Mouse (Mus musculus) frontal cortex, adult (tissue): ENCODE results near the gene Gm20481.
"Not testable (repeated sequence)": the region's sequence is repeated elsewhere in the genome, so short reads cannot be mapped to it uniquely, and the experiment has no call there.

Experiments used
- ATAC-seq: cut with Nextera tagmentation; 2 replicates; pipeline ENCODE4 v1.9.2; 2017; ENCODE audit warnings: mild to moderate bottlenecking, moderate library complexity, mixed read lengths; ENCODE audit not compliant: low TSS enrichment

Gene Gm20481

DNA sequence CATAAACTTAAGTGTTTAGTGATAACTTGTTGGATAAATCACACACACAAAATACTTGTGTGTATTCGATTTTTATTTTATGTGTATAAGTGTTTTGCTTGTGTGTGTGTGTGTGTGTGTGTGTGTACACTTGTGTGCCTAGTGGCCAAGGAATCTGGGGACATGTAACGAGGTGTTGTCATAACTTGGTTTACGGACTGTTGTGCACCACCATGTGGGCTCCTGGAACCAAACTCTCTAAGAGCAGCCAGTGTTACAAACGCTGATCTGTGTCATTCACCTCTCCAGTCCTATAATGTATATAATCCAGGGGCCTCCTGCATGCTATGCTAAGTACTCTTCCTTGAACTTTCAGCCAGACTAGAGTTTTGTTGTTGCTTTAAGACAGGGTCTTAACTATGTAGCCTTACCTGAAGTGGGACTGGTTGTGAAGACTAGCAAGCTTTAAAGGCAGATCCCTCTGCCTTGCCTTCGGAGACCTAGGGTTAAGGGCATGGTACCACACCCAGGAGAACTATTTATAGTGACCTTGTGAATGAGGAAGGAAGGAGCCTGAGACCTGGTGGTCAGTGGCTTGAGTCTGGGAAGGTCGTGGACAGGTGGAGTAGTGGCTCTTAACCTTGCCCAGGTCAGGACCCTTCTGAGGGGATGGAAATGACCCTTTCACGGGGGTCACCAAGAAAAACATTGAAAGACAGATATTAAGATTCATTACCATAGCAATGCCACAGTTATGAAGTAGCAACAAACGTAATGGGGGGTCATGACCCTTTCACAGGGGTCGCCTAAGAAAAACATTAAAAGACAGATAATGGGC is 33.5 kb downstream of the Gm20481 start:
- no peak for ATAC-seq

DNA sequence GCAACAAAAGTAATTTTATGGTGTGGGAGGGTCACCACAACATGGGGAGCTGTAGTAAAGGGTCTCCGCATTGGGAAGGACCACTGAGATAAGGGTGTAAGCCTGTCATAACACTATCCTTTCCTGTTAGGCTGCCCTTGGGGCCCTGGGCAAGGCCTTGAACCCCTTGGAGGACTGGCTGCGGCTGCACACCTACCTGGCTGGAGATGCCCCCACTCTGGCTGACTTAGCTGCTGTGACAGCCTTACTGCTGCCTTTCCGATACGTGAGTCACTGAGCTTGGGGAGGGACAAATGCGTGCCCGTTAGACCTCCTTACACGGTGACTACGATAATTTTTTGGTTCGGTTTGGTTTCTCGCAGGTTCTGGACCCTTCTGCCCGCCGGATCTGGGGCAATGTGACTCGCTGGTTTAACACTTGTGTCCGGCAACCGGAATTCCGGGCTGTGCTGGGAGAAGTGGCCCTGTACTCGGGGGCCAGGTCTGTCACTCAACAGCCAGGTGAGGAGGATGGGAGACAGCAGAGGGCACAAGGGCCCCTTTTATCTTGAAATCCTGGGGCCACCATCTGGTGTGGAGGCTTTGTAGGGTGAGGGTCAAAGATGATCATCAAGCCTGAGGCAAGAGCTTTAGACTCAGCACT is 34.5 kb downstream of the Gm20481 start:
- no peak for ATAC-seq

DNA sequence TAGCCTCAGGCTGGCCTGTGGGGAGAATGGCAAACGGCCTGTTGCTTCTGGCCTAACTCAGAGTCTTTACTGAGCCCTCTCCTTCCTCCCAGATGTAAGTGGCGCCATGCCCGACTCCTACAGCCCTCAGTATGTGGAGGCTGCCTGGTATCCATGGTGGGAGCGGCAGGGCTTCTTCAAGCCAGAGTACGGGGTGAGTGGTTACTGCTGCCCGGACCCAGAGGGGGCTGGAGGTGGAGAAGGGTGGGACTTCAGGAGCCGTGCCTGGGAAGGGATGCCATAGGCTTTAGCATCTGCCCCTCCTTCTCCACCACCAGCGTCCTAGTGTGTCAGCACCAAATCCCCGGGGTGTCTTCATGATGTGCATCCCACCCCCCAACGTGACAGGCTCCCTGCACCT is 35.4 kb downstream of the Gm20481 start:
- no peak for ATAC-seq

DNA sequence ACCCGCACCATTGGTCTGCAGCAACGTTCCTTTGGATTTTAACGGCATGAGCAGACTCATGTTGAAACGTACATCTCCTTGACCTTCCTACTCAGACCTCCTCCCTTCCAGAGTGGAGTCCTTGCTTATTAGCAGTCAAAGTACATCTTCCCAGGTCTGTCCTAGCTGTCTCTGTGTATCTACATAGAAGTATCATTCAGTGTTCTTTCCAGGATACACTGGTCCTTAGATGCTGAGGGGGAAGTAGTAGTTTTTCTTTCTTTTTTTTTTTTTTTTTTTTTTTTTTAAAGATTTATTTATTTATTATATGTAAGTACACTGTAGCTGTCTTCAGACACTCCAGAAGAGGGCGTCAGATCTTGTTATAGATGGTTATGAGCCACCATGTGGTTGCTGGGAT is 36.2 kb downstream of the Gm20481 start:
- ATAC-seq, result not testable (repeated sequence)

DNA sequence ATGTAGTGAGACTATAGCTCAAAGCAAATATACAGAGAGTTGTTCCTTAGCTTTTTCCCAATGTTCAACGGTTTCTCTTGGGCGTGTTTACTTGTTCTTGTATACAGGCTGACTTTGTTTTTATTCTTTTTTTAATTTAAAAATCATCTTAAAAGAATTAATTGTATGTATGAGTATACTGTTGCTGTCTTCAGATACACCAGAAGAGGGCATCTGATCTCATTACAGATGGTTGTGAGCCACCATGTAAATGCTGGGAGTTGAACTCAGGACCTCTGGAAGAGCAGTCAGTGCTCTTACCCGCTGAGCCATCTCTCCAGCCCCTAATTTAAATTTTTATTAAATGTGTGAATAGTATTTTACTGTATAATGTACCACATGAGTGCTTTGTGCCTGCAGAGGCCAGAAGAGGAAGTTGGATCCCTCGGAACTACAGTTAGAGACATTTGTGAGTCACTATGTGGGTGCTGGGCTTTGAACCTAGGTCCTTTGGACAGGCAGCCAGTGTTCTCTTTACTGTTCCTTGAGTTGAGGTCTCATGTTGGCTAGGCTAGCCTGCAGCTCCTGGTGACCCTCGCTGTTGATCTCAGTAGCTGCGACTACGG is 37.8 kb downstream of the Gm20481 start:
- ATAC-seq, result no peak

DNA sequence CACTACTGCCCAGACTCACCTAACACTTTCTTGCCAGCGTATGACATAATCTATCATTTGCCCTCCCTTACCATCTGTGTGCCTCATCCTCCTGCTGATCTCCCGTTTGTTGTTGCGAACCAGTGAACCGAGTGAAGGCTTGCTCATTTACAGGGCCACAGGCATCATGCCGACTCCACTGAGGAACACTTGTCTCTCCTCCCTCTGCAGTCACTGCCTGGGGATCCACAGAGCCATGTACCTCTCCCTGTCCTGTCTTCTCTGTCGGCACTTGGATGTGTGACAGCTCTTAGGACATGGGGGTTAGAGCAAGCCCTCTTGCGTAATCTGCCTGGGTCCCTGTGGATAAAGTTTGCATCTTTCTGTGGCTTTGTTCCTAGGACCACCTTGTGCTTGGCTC is 39.9 kb downstream of the Gm20481 start:
- no peak for ATAC-seq

DNA sequence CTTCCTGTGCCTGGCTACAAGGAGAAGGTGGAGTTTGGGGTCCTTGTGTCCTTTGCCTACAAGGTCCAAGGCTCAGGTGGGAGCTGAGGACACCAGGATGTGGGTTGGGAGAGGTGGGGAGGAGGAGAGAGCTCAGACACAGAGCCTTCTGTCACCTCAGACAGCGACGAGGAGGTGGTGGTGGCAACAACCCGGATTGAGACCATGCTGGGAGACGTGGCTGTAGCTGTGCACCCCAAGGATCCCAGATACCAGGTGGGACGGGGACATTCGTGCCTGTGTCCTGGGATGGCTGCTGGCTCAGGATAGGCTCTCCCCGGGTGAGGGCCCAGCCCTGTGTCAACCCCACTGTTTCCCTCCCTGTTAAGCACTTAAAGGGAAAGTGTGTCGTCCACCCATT is 41.7 kb downstream of the Gm20481 start:
- no peak for ATAC-seq

DNA sequence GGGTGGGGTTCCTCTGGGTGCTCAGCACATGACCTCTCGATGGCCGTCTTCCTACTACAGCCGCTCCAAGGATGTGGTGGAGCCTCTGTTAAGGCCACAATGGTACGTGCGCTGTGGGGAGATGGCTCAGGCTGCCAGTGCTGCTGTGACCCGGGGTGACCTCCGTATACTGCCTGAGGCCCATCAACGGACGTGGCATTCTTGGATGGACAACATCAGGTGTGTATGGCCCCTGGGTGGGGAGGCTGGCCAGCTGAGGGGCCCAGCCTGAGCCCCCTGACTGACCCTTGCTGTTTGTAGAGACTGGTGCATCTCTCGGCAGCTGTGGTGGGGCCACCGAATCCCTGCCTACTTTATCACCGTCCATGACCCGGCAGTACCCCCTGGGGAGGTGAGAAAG is 42.7 kb downstream of the Gm20481 start:
- no peak for ATAC-seq

DNA sequence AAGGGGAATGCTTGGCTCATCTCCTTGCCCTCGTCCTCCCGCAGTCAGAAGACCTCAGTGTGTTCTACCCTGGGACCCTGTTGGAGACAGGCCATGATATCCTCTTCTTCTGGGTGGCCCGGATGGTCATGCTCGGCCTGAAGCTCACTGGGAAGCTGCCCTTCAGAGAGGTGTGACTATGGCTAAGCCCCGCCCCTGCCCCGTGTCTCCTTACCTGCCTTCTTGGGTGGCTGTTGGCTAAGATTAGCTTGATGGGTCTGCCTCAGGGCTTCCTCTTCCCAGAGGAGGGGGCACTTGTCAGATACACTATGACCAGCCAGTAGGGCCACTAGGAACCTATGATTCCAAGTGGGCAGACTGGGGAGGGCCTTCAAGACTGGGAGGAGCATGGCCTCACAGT is 43.5 kb downstream of the Gm20481 start:
- no peak for ATAC-seq

DNA sequence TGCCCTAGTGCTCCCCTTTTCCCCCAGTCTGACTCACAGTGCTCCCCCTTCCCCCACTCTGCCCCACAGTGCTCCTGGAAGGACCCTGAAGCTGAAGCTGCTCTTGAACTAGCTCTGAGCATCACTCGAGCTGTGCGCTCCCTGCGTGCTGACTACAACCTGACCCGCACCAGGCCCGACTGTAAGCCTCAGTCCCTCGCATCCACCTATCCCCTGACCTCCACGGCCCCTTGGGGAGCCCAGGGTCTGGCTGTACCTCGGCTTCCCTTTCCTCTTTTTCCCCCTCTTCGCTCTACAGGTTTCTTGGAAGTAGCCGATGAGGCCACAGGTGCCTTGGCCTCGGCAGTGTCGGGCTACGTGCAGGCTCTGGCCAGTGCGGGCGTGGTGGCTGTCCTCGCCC is 45.6 kb downstream of the Gm20481 start:
- ATAC-seq, result no peak

DNA sequence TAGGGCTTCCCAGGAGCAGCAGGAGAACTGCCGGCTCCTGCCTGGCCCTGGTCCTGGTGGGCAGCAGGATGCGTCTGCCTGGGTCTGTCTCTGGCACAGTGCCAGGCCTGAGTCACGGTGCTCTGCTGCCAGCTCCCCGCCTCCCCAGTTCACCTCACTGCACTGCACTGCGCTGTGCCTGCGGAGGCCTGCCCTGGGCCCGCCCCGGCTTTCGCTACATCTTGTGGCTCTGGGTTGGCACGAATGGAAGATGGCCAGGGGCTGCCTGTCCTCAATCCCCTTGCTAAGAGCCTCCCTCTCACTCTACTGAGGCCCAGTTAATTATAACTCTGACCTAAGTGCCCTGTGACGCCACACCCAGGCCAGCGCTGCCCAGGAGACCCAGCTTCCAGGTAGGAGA is 46.7 kb downstream of the Gm20481 start, which contains the start of gene Vwa7:
Gene Vwa7 (plus strand): TSS at position 204 of the 400 bp plus-strand sequence.
- ATAC-seq, result no peak

DNA sequence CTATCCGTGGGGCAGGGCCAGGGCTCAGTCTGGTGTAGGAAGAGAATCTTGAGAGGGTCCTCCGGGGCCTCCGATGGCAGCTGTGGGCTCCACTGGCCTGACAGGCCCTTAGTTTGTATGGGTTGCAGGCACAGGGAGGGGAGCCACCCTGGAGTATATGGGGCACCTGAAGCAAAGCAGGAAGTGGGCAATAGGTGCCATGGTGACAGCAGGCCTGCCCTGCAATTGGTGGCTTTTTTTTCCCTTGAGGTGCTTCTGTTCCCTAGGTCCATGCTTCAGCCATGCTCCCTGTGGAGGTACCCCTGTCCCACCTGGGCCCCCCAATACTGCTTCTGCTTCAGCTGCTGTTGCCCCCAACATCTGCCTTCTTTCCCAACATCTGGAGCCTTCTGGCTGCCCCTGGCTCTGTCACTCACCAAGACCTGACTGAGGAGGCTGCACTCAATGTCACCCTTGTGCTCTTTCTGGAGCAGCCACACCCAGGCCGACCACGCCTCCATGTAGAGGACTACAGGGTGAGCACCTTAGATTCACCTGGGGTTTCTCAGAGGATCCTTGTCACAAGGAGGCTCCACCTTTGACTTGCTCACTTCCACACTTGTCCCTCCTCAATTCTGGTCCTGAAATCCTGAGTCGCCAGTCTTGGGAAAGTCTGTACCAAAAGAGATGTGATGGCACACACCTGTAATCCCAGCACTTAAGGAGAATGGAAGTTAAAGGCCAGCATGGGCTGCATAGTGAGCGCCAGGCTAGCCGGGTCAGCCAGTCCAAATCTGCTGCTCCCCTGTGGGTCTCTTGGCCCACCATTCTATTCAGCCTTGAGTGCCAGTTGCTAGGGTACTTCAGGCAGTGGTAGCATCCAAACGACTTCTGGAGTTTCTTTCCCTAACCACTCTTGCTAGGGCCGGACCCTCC is 47.3 kb downstream of the Gm20481 start:
- ATAC-seq, result no peak

DNA sequence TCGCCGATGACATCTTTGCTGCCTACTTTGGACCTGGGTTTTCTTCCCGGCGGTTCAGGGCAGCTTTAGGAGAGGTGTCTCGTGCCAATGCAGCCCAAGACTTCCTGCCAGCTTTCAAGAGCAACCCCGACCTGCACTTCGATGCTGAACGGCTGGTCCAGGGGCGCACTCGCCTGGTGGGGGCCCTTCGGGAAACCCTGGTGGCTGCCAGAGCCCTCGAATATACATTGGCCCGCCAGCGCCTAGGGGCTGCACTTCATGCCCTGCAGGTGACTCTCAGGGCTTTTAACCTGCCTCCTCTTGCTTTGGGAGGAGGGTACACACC is 48.0 kb downstream of the Gm20481 start:
- no peak for ATAC-seq

DNA sequence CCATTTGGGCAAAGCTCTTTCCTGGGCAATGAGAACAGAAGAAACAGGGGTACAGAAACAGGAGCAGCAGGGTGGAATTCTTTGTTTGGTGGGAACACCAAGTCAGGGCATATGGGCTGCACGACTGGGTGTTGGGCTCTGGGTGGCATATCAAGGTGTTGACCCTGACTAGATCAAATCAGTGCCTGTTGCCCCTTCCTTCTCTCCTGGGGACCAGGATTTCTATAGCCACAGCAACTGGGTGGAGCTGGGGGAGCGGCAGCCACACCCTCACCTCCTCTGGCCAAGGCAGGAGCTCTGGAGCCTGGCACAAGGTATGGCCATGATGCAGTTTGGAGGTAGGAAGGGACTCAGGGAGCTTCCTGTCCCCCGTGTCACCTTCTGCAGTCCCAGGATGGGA is 48.5 kb downstream of the Gm20481 start:
- ATAC-seq, result no peak

DNA sequence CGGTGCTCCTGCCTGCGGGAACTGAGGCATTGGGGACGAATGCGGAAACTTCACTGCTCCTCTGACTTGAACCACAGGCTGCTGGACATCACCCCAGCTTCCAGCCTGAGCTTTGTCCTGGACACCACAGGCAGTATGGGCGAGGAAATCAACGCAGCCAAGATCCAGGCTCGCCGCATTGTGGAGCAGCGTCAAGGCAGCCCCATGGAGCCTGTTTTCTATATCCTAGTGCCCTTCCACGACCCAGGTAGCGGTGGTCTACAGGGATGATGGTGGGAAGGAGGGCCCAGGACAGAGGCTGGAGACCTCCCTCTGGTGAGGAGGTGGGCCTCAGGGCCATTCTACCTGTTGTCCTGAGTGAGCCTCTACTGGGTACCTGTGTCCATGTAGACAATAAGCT is 50.2 kb downstream of the Gm20481 start:
- ATAC-seq, result no peak

DNA sequence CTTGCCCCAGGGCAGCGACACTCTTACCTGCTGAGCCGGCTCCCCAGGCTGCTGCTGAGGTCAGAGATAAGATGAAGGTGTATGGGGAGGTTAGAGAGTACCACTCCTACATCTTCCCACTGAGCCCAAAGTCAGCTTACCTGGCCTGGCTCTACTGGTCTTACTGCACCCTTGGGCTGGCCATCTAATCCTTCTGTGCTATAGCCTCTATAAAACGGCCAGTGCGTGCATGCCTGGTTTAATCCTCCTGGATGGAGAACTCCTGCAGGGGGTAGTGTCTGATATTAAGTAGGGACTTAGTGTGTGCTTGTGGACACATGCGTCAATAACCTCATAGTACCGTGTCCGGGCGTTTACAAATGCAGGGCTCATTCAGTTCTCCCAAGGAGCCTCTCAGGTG is 50.8 kb downstream of the Gm20481 start:
- no peak for ATAC-seq

DNA sequence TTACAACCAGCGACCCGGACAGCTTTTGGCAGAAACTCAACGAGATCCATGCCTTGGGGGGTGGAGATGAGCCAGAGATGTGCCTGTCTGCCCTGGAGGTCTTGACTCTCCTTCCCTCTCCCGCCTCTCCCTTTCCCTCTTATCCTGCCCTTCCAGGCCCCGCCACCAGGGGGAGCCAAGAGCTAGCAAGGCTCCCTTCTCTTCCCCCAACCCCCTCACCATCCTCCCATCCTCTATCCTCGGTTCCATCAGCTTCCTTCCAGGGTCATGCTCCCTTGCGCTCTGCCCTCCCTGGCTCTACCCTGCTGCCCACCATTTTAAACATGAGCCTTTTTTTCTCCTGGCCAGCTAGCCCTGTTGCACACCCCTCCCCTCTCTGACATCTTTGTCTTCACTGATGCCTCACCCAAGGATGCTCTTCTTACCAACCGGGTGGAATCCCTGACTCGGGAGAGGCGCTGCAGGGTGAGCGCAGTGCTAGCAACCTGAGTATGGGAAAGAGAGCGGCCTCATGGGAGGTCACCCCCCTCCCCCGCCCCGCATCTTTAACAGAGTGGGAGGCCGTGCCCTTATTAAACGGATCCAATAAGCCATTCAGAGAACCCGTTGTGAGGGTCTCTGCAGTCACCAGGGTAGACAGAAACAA is 51.6 kb downstream of the Gm20481 start:
- ATAC-seq, result peak; percentile 70
